Mouse (Mus musculus) limb, embryonic 12.5 days (tissue): Measurements from ENCODE around the gene Mycbpap. TPM values are rescaled to one million over a fixed set of nuclear protein-coding genes. Genes with fewer than 3 reads are reported as not detected.

ENCODE experiments used
- ATAC-seq: fragments of 200-750 bp; cut with Nextera tagmentation; 2 replicates; pipeline ENCODE4 v1.8.0; 2017; ENCODE audit warnings: low read depth, moderate TSS enrichment; ENCODE audit not compliant: insufficient number of reproducible peaks, insufficient read depth, low FRiP score, low TSS enrichment
- H3K27ac ChIP-seq: fragments of 300-500 bp; sonication (generic); 2 replicates; pipeline ENCODE4 v1.5.1; 2016; ENCODE audit warnings: mild to moderate bottlenecking, moderate library complexity
- H3K27me3 ChIP-seq: fragments of 300-500 bp; sonication (generic); 2 replicates; pipeline ENCODE4 v1.6.1; 2016; ENCODE audit warnings: mild to moderate bottlenecking, moderate library complexity
- H3K36me3 ChIP-seq: fragments of 300-500 bp; sonication (generic); 2 replicates; pipeline ENCODE4 v1.6.1; 2016; ENCODE audit warnings: mild to moderate bottlenecking, moderate library complexity
- H3K4me1 ChIP-seq: fragments of 300-500 bp; sonication (generic); replicated peaks from 2 replicates; pipeline ENCODE4 v1.6.1; 2016
- H3K4me2 ChIP-seq: fragments of 300-500 bp; sonication (generic); 2 replicates; pipeline ENCODE4 v1.6.1; 2016; ENCODE audit warnings: mild to moderate bottlenecking, moderate library complexity
- H3K4me3 ChIP-seq: fragments of 300-500 bp; sonication (generic); replicated peaks from 2 replicates; pipeline ENCODE4 v1.5.1; 2016; ENCODE audit warnings: mild to moderate bottlenecking
- H3K9ac ChIP-seq: fragments of 300-500 bp; sonication (generic); replicated peaks from 2 replicates; pipeline ENCODE4 v1.6.1; 2016; ENCODE audit warnings: mild to moderate bottlenecking, moderate library complexity
- H3K9me3 ChIP-seq: fragments of 300-500 bp; sonication (generic); 2 replicates; pipeline ENCODE4 v1.6.1; 2016; ENCODE audit warnings: mild to moderate bottlenecking, moderate library complexity
- WGBS: fragments of 180-500 bp; shearing (Covaris S2); methylation state at CpG from one replicate; pipeline ENCODE4 v1.1.7; 2016; 5-methylcytosine and 5-hydroxymethylcytosine counted together
- polyA plus RNA-seq: library from polyadenylated mRNA; unstranded; fragments of >200 nt; fragmentation: Nextera tagmentation; extraction: Ambion mirVana; gene quantifications from 2 replicates; pipeline ENCODE4 v1.2.1, GENCODE M21; 2016

The Mycbpap gene
- polyA plus RNA-seq, 1 experiment from 2014 or later: 7.0 TPM

- Histone ChIP-seq H3K27me3 (peaks cover 17% of the 10 kb centered on the region), H3K9ac (peak overlapping the region; percentile 98), H3K4me2 (peak overlapping the region; percentile 83), H3K9me3 (no peaks in the 10 kb centered on the region), H3K36me3 (peaks cover 6% of the 10 kb centered on the region; the same call in 1 of the 2 replicates), H3K27ac (peak overlapping the region; percentile 98), H3K4me3 (peak overlapping the region; percentile 97), H3K4me1 (peaks cover 67% of the 10 kb centered on the region)
- no peak for ATAC-seq
- WGBS: 3% methylated on average over 17 of the region's 17 CpGs
Measured at GRCm38 (mm10) chr11:94471740-94472584, 49.6 kb downstream of the Mycbpap start.

DNA sequence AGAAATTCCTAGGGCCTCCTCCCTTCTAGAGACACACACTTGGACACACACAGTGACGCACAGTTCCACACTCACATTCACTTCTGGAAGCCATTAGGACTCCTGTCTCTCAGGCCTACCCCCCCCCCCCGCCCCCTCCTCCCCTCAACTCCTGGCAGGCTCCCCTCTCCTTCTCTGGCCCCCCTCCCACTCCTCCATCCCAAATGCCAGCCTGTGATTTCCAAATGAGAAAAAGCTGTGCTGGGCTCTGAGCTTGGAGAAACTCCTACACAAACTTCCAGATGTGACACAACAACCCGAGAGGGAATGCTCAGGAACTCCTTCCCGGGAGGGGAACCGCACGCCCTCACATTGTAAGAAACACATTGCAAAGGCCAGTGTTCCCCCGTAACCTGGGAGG is 51.2 kb downstream of the Mycbpap start:
- Histone ChIP-seq H3K4me2 (peak overlapping the region; percentile 83), H3K27ac (peak overlapping the region; percentile 98), H3K36me3 (peaks cover 22% of the 10 kb centered on the region), H3K9me3 (no peaks in the 10 kb centered on the region), H3K9ac (peak overlapping the region; percentile 40), H3K27me3 (peaks cover 5% of the 10 kb centered on the region), H3K4me3 (peak overlapping the region; percentile 97), H3K4me1 (peaks cover 65% of the 10 kb centered on the region)
- 2% methylated on average over 6 of the region's 7 CpGs for WGBS
- ATAC-seq: no peak

DNA sequence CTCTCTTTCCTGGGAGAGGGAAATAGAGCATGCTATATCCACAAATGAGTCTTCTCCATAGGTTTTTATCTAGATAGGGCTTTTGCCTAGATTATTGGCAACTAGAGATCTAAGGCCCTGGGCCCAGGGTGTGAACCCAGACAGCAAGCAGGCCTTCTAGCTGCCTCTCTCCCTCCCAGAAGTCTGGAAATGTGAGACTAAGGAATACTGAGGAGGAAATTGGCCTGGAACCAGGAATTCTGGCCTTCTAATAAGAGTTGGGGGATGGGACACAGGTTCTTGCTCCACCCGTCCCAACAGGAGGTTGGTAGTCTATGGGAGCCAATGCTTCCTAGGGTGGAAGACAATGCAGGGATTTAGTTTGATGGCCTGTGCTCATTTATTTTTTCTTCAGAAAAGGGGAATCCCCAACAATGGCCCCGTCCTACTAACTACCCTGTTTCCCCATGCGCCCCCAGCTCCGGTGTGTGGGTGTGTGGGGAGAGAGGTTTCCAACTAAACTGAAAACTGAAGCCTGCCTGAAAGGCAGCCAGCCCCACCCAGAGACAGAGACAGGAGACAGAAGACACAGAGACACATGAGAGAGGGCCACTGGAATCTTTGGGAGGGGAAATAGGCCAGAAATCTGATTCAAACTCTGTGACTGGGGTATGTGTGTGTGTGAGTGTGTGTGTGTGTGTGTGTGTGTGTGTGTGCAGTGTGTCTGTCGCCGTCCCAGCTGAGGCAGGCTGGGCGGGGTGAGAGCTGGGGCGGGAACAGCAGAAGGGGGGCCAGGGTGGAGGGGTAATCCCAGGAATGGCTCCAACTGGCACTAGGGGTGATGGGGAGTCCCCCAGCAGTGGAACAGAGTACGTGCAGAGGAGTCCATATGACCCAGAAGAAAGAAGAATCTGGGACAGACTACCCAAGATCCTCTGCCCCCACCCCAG is 52.1 kb downstream of the Mycbpap start:
- H3K4me2 ChIP-seq: peak overlapping the region; percentile 83
- H3K4me1 ChIP-seq: peaks cover 65% of the 10 kb centered on the region
- no peaks in the 10 kb centered on the region for H3K9me3 ChIP-seq
- H3K36me3 ChIP-seq: peaks cover 30% of the 10 kb centered on the region
- peak overlapping the region; percentile 37; the same call in 1 of the 2 replicates for H3K9ac ChIP-seq
- peak overlapping the region; percentile 97 for H3K4me3 ChIP-seq
- no peak for ATAC-seq
- H3K27me3 ChIP-seq: no peaks in the 10 kb centered on the region; the same call in 1 of the 2 replicates
- 30% methylated on average over 9 of the region's 9 CpGs for WGBS
- H3K27ac ChIP-seq: peak overlapping the region; percentile 98

GRCm38 (mm10) chr11:94468582-94469064 is 52.9 kb downstream of the Mycbpap start:
- peaks cover 71% of the 10 kb centered on the region for H3K4me1 ChIP-seq

GRCm38 (mm10) chr11:94466333-94466855 is 55.1 kb downstream of the Mycbpap start:
- 0 out of 2 replicates have a peak overlapping the region, but pooled peaks have one; percentile 35 for H3K27ac ChIP-seq
- H3K27me3 ChIP-seq: no peaks in the 10 kb centered on the region
- WGBS: 90% methylated on average over 17 of the region's 17 CpGs
- H3K9ac ChIP-seq: no peak overlapping the region
- peaks cover 60% of the 10 kb centered on the region for H3K36me3 ChIP-seq
- H3K4me2 ChIP-seq: no peak overlapping the region
- H3K9me3 ChIP-seq: no peaks in the 10 kb centered on the region
- peaks cover 63% of the 10 kb centered on the region for H3K4me1 ChIP-seq
- no peak overlapping the region for H3K4me3 ChIP-seq
- no peak for ATAC-seq

More at GRCm38 (mm10) chr11:94468582-94469064, 52.9 kb downstream of the Mycbpap start:
- H3K27me3 ChIP-seq: no peaks in the 10 kb centered on the region; the same call in 1 of the 2 replicates
- 0 out of 2 replicates have a peak, but pooled peaks have one; percentile 2 for ATAC-seq
- peak overlapping the region; percentile 98 for H3K27ac ChIP-seq
- H3K4me2 ChIP-seq: peak overlapping the region; percentile 83
- 28% methylated on average over 4 of the region's 4 CpGs for WGBS
- peak overlapping the region; percentile 97 for H3K4me3 ChIP-seq
- H3K36me3 ChIP-seq: peaks cover 38% of the 10 kb centered on the region
- no peaks in the 10 kb centered on the region for H3K9me3 ChIP-seq
- H3K9ac ChIP-seq: 0 out of 2 replicates have a peak overlapping the region, but pooled peaks have one; percentile 37

DNA sequence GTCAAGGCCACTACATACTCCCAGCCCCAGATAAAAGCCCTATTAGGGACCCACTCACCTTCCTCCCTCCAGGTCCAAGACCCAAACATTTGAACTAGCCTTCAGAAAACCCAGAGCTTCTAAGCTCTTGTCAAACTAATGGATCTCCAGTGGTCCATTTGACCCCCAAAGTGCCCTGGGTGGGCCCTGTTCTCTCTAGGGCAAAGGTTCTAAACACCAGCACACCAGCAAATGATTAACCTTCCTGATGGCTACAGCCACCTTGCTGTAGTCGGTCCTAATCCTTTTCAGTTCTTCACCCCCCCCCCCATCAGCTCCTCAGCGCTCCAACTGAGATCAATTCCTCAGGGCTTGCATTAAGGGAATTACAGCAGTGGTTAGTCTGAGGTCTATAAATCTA is 57.4 kb downstream of the Mycbpap start:
- 7% methylated on average over 2 of the region's 2 CpGs for WGBS
- H3K9ac ChIP-seq: no peak overlapping the region
- H3K4me3 ChIP-seq: no peak overlapping the region
- H3K4me2 ChIP-seq: no peak overlapping the region
- no peaks in the 10 kb centered on the region for H3K9me3 ChIP-seq
- H3K27me3 ChIP-seq: no peaks in the 10 kb centered on the region
- peaks cover 41% of the 10 kb centered on the region for H3K4me1 ChIP-seq
- ATAC-seq: no peak
- H3K36me3 ChIP-seq: peaks cover 82% of the 10 kb centered on the region
- H3K27ac ChIP-seq: no peak overlapping the region

GRCm38 (mm10) chr11:94461856-94462255 is 59.7 kb downstream of the Mycbpap start:
- peaks cover 98% of the 10 kb centered on the region for H3K36me3 ChIP-seq
- peaks cover 21% of the 10 kb centered on the region for H3K4me1 ChIP-seq
- no peaks in the 10 kb centered on the region for H3K9me3 ChIP-seq
- H3K4me2 ChIP-seq: no peak overlapping the region
- no peak overlapping the region for H3K9ac ChIP-seq
- no peak for ATAC-seq
- H3K4me3 ChIP-seq: no peak overlapping the region
- 93% methylated on average over 11 of the region's 11 CpGs for WGBS
- no peak overlapping the region for H3K27ac ChIP-seq
- H3K27me3 ChIP-seq: no peaks in the 10 kb centered on the region

DNA sequence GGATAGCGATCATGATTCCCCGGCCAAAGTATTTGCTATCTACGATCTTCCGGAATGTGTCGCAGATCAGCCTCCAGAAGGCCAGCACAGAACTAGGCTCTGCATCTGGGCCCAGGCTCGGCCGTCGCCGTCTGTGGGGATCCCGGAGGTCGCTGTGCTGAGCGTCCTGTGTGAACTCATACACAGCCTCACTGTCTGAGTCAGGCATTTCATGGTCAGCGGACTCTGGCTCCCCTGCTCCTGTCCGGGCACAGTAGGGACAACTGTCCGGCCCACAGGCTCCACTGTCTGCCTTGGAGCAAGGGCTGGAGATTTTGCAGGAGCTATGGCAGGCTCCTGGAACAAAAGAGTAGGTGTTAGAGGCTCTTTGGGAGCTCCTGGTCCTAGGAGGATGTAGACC is 64.5 kb downstream of the Mycbpap start:
- Histone ChIP-seq H3K9ac (no peak overlapping the region), H3K27ac (no peak overlapping the region), H3K9me3 (no peaks in the 10 kb centered on the region), H3K36me3 (peaks cover 94% of the 10 kb centered on the region), H3K4me3 (no peak overlapping the region), H3K27me3 (no peaks in the 10 kb centered on the region), H3K4me1 (no peaks in the 10 kb centered on the region; the same call in 1 of the 2 replicates), H3K4me2 (no peak overlapping the region)
- ATAC-seq: no peak
- 85% methylated on average over 15 of the region's 15 CpGs for WGBS

DNA sequence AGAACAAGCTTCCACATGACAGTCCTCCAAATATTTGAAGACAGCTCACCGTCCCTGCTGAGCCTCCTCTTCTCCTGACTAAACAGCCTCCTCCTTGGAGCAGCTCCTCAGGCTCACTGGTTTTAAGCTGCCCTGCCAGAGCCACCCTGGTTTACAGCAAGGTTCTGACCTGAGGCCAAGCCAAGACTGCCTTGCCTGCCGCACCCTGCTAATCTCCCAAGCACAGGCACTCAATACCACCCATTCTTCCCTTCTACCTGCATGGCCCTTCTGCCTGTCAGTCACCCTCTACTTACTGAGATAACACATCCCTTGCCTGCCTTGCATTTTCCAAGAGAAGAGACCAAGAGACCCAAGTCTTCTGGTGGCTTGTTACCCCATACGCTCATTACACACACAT is 65.2 kb downstream of the Mycbpap start:
- H3K4me2 ChIP-seq: no peak overlapping the region
- 80% methylated on average over 3 of the region's 3 CpGs for WGBS
- H3K9ac ChIP-seq: no peak overlapping the region
- H3K27ac ChIP-seq: no peak overlapping the region
- ATAC-seq: no peak
- no peaks in the 10 kb centered on the region for H3K9me3 ChIP-seq
- H3K4me3 ChIP-seq: no peak overlapping the region
- no peaks in the 10 kb centered on the region for H3K27me3 ChIP-seq
- H3K4me1 ChIP-seq: peaks cover 4% of the 10 kb centered on the region; the same call in 1 of the 2 replicates
- peaks cover 94% of the 10 kb centered on the region for H3K36me3 ChIP-seq

- H3K36me3 ChIP-seq: peaks cover 94% of the 10 kb centered on the region
- H3K27ac ChIP-seq: no peak overlapping the region
- H3K4me2 ChIP-seq: no peak overlapping the region
- 77% methylated on average over 10 of the region's 10 CpGs for WGBS
- H3K4me3 ChIP-seq: no peak overlapping the region
- no peak overlapping the region for H3K9ac ChIP-seq
- no peaks in the 10 kb centered on the region for H3K27me3 ChIP-seq
- no peaks in the 10 kb centered on the region for H3K9me3 ChIP-seq
- ATAC-seq: no peak
- peaks cover 9% of the 10 kb centered on the region; the same call in 1 of the 2 replicates for H3K4me1 ChIP-seq
Measured at GRCm38 (mm10) chr11:94455161-94455820, 66.3 kb downstream of the Mycbpap start.
